Mouse (Mus musculus): ENCODE results near the gene Nsmce3. TPM values are rescaled to one million over a fixed set of nuclear protein-coding genes. Genes with fewer than 3 reads are reported as not detected.

Gene Nsmce3
- polyA plus RNA-seq, 1 experiment from 2014 or later = 12.5 TPM

DNA sequence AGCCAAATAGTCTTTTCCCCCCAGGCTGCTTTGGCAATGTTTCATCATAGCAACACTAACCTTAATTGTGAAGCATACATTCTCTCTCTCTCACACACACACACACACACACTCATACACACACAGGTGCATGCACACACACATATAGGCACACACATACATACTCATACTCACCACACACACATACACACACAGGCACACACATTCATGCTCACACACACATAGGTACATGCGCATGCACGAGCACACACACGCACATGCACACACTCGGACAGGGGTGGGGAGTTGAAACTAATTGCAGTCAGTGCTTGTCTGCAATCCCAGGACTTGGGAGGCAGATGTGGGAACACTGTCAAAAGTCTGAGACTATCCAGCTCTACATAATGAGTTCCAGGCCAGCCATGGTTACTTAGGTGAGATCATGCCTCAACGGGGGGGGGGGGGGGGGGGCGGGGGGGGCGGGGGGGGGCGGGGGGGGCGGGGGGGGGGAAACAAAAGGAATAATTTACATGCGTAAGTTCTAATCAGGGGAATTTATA, 17.3 kb downstream of the Nsmce3 start:
- H3K27ac ChIP-seq (replicated peaks) = no peak overlapping the region
- H3K4me1 ChIP-seq = no peaks in the 10 kb centered on the region
- H3K27me3 ChIP-seq (ENCODE audit: low read depth, poor library complexity, severe bottlenecking) = no peaks in the 10 kb centered on the region
- H3K4me3 ChIP-seq = no peak overlapping the region
- no peaks in the 10 kb centered on the region for H3K9me3 ChIP-seq (replicated peaks)
- no peaks in the 10 kb centered on the region for H3K36me3 ChIP-seq
- no peak for DNase-seq (ENCODE audit: low spot score)
- WGBS = 69% methylated on average over 7 of the region's 10 CpGs

DNA sequence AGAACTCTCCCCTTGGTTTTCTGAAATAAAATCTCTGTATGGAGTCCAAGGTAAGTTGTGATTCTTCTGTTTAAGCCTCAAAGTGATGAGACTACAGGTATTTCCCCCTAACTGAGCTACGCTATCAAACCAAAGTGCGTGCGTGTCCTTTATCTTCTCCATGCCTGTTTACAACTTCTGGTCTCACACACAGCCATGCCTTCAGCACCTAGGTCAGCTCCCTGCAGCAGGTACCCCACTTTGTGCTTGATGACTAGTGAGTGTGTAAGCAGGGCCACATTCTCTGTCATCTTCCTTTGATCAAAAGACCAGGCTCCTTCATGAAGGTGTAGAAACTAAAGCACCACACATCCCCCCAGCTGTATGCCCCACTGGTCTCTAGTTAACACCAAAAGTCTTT, 22.0 kb downstream of the Nsmce3 start:
- 58% methylated on average over 3 of the region's 3 CpGs for WGBS
- H3K27ac ChIP-seq (replicated peaks) = no peak overlapping the region
- no peak for DNase-seq (ENCODE audit: low spot score)
- H3K27me3 ChIP-seq (ENCODE audit: low read depth, poor library complexity, severe bottlenecking) = no peaks in the 10 kb centered on the region
- H3K4me3 ChIP-seq = no peak overlapping the region
- no peaks in the 10 kb centered on the region for H3K9me3 ChIP-seq (replicated peaks)
- no peaks in the 10 kb centered on the region for H3K4me1 ChIP-seq
- no peaks in the 10 kb centered on the region for H3K36me3 ChIP-seq

DNA sequence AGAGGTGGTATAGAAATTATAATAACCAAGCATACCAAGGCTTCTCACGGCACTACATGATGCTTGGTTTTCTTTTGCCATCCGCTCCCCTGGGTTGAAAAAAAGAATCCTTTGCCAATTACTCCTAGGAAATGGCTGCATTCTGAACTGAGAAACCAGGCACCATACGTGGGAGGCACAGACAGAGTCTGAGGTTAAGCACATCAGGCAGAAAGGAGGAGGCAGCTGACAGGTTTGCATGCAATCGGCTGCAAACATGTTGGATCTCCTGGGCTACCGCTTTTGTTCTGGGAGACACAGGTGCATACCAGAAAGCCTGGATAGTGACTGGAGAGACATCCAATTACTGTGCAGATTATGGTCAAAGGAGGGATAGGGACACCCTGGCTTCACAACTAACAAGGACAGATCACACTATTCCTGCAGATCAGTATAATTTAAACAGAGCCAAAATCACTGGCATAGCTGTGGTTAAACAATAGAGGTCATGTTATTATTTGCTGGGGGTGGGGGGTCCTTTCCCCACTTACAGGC, 25.4 kb downstream of the Nsmce3 start:
- H3K36me3 ChIP-seq = no peaks in the 10 kb centered on the region
- no peaks in the 10 kb centered on the region for H3K9me3 ChIP-seq (replicated peaks)
- no peak for DNase-seq (ENCODE audit: low spot score)
- WGBS = 84% methylated on average over 5 of the region's 5 CpGs
- no peaks in the 10 kb centered on the region; the same call in 1 of the 2 replicates for H3K4me1 ChIP-seq
- H3K27ac ChIP-seq (replicated peaks) = no peak overlapping the region
- no peaks in the 10 kb centered on the region for H3K27me3 ChIP-seq (ENCODE audit: low read depth, poor library complexity, severe bottlenecking)
- H3K4me3 ChIP-seq = no peak overlapping the region

DNA sequence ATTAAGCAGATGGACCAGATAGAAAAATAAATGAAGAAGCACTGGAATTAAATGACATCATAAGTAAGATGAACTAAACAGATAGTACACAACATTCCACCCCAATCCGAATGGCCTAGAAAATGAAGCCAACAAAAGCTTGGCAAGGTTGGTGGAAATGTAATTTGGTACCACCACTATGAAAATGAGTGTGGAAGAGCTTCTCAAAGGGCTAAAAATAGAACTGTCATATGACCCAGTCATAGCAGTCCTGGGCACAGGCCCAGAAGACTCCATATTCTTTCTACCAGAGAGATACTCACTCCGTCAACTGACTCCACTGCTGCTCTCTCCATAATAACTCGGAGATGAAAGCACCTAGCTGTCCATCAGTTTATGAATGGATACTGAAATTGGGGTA, 26.7 kb downstream of the Nsmce3 start:
- DNase-seq (ENCODE audit: low spot score) = no peak
- Histone ChIP-seq H3K4me1 (peaks cover 10% of the 10 kb centered on the region), H3K27me3 (ENCODE audit: low read depth, poor library complexity, severe bottlenecking) (no peaks in the 10 kb centered on the region), H3K4me3 (no peak overlapping the region), H3K36me3 (no peaks in the 10 kb centered on the region), H3K27ac (replicated peaks) (no peak overlapping the region), H3K9me3 (replicated peaks) (no peaks in the 10 kb centered on the region)
- 91% methylated on average over 3 of the region's 3 CpGs for WGBS

DNA sequence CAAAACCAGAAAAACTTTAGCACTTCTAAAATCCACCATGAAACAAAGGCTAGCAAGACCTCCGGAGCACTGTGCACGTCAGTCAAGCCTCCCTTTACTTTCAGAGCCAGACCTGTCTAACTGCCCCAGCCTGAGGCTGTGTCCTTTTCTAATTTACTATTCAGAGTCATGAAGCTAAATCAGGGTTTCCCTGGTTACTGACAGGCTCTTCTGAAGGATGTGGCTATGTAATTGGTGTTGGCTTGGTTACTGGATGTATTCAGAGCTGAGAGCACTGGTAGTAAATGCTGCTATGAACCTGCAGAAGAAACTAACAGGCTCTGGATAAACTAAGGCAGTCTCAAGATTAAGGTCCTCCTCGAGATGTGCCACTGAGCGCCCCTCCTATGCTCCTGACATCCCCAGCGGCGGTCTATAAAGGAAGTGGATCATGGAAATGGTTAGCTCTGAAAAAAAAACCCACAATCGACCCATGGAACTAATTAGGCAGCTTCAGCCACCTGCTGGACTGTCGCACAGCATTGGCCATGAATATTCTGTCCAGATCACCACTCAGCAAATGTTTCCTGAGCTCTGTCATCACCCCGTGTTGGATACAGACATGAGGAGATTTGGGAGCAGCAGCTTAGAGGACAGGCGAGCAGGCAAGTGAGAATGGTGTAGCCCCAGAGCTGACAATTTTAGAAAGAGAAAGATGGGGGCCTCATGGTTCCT, 31.7 kb downstream of the Nsmce3 start:
- Histone ChIP-seq H3K27me3 (ENCODE audit: low read depth, poor library complexity, severe bottlenecking) (no peaks in the 10 kb centered on the region), H3K9me3 (replicated peaks) (no peaks in the 10 kb centered on the region), H3K27ac (replicated peaks) (peak overlapping the region; percentile 77), H3K4me1 (peaks cover 29% of the 10 kb centered on the region), H3K4me3 (peak overlapping the region; percentile 16; the same call in 1 of the 2 replicates), H3K36me3 (no peaks in the 10 kb centered on the region)
- 45% methylated on average over 10 of the region's 10 CpGs for WGBS
- peak; percentile 39 for DNase-seq (ENCODE audit: low spot score)

DNA sequence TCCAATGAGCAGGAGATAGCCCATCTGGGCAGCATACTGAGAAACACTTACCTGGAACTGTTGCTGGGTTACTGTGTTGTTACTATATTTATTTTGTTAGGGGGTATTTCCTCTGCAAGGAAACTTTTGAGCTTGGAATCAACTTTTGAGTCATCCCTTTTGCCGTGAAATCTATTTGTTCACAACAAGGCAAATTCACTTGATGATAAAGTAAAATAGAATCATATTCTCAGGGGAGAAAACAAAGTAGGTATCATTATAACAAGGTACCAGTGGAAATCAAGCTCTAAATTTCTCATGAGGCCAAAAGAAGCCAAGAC, 32.3 kb downstream of the Nsmce3 start:
- peak overlapping the region; percentile 84 for H3K27ac ChIP-seq (replicated peaks)
- no peaks in the 10 kb centered on the region for H3K36me3 ChIP-seq
- H3K27me3 ChIP-seq (ENCODE audit: low read depth, poor library complexity, severe bottlenecking) = no peaks in the 10 kb centered on the region
- H3K9me3 ChIP-seq (replicated peaks) = no peaks in the 10 kb centered on the region
- peak overlapping the region; percentile 54 for H3K4me3 ChIP-seq
- DNase-seq (ENCODE audit: low spot score) = no peak
- 79% methylated on average over 1 of the region's 1 CpGs for WGBS
- H3K4me1 ChIP-seq = peaks cover 29% of the 10 kb centered on the region

DNA sequence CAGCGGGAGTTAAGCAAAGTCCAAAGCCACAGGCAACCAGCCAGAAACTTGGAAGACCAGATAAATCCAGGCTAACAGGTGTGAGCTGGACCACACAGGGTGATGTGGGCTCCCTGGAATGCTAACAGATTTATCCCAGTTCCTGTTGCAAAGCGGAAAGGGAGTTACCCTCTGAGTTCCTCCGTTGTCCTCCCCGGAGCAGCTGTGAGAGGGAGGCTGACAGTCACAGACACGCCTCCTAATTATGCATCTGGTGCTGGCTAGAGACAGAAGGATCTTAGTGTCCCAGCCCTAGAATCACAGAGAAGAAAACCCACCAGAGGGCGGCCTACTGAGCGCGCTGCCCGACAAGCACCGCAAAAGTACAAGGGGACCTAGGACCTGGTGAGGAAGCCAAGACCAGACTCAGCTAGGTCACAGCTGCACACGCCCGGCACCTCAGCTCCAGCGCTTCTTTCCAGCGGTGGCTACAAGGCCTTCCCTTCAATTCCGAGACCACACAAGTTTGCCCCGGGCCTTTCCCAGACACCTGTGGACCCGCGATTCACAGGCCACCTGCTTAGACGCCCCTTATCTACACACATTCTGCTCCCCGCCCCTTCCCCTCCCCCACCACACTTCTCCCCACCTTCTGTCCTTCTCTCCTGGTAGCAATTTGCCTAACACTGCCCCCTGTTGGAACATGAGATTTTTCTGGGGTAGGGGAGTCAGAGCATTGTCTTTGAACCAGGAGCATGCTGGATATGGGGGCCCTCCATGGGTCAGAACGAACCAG, 32.8 kb downstream of the Nsmce3 start:
- Histone ChIP-seq H3K4me3 (peak overlapping the region; percentile 54), H3K9me3 (replicated peaks) (no peaks in the 10 kb centered on the region), H3K27me3 (ENCODE audit: low read depth, poor library complexity, severe bottlenecking) (no peaks in the 10 kb centered on the region), H3K4me1 (peaks cover 29% of the 10 kb centered on the region), H3K27ac (replicated peaks) (peak overlapping the region; percentile 84), H3K36me3 (no peaks in the 10 kb centered on the region)
- 2% methylated on average over 21 of the region's 21 CpGs for WGBS
- DNase-seq (ENCODE audit: low spot score) = peak; percentile 74

DNA sequence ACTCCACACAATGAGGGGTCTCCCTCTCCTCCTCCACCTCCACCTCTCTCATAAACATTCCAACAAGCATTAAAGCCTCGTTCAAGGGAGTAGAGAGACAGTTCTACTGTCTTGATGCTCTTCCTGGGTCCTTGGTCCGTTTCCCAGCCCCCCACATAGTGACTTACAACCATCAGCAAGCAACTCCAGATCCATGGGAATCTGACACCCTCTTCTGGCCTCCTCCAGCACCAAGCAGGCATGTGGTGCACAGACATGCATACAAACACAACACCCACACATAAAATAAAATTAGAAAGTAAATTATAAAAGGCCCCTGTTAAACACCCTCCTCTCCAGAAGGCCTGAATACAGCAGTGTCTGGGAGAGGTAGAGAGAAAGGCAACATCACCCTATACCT, 33.5 kb downstream of the Nsmce3 start:
- Histone ChIP-seq H3K9me3 (replicated peaks) (no peaks in the 10 kb centered on the region), H3K4me3 (peak overlapping the region; percentile 54; the same call in 1 of the 2 replicates), H3K4me1 (peaks cover 29% of the 10 kb centered on the region), H3K27ac (replicated peaks) (peak overlapping the region; percentile 84; the same call in 1 of the 2 replicates), H3K27me3 (ENCODE audit: low read depth, poor library complexity, severe bottlenecking) (no peaks in the 10 kb centered on the region), H3K36me3 (no peaks in the 10 kb centered on the region)
- WGBS = 58% methylated on average over 2 of the region's 2 CpGs
- DNase-seq (ENCODE audit: low spot score) = no peak

DNA sequence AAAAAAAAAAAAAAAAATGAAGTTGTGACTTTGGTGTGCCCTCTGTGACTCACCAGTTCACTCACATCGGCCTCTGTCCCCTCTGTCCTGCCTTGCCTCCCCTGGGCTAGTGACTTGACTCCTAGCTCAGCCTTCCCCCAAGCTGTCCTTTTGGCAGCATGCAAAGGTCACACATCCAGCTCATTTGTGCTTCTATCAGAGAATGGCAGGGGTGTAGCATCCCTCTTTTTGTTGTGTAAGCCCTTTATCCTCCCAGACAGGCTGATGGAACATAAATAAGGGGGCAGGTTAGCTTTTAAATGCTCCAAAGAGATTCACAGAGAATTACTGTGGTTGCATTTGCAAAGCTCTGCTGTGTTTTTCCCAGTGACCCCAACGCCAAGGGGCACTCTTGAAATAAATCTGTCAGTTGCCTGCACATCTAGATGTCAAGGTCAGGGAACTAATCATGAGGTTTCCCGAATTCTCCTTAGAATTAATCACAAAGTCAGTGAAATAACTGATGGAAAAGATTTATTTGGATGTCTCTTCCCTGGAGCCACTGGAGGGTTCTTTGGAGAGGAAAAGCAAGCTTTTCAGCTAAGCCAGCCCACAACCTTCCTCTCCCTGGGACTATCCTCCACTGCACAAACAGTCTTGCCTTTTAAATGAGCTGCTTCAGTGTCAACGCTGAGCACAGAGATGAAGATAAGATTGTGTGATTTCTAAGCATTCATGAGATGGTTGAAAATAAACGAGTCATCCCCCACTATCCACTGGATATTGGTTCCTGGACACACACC, 42.4 kb downstream of the Nsmce3 start:
- no peak overlapping the region for H3K4me3 ChIP-seq
- WGBS = 48% methylated on average over 5 of the region's 5 CpGs
- no peak for DNase-seq (ENCODE audit: low spot score)
- H3K9me3 ChIP-seq (replicated peaks) = no peaks in the 10 kb centered on the region
- H3K27ac ChIP-seq (replicated peaks) = no peak overlapping the region
- no peaks in the 10 kb centered on the region for H3K27me3 ChIP-seq (ENCODE audit: low read depth, poor library complexity, severe bottlenecking)
- H3K36me3 ChIP-seq = no peaks in the 10 kb centered on the region
- peaks cover 13% of the 10 kb centered on the region for H3K4me1 ChIP-seq

DNA sequence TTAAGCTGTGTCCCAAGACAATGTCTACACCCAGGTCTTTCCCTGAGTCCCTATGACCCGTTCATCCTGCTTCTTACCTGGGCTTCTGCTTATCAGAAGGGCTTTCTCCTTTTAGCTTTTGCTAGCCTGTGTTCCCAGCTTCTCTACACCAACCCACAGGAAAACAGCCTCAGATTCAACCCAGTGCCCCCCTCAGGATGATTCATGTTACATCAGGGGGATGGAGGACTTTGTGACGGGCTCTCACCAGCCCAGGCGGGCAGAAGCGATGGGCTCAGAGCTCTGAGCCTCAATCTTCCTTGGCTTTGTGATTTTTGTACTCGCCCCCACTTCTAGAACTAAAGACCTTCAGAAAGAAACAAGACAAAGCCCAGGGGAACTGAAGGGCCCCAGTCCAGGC, 51.7 kb downstream of the Nsmce3 start:
- no peak for DNase-seq (ENCODE audit: low spot score)

DNA sequence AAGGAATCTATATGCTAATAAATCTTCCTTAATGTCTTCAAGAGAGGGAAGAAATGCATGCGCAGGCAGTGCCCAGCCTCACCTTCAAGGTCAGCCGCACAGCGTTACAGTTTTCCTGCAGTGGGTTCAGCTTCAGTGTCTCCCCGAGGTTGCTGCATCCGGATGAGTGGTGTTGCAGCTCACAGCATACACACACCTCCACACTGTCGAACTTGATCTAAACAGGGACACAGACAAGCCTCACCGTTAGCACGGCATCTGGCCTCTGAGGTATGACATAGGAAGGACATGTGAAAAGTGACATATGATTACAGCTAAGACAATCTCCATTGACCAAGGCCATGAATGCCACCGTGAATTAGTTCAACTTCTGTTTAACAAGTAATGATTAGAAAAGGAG, 53.1 kb downstream of the Nsmce3 start:
- H3K36me3 ChIP-seq = no peaks in the 10 kb centered on the region
- H3K27ac ChIP-seq (replicated peaks) = no peak overlapping the region
- WGBS = 92% methylated on average over 9 of the region's 9 CpGs
- H3K4me3 ChIP-seq = no peak overlapping the region
- no peaks in the 10 kb centered on the region for H3K4me1 ChIP-seq
- no peaks in the 10 kb centered on the region for H3K27me3 ChIP-seq (ENCODE audit: low read depth, poor library complexity, severe bottlenecking)
- no peaks in the 10 kb centered on the region for H3K9me3 ChIP-seq (replicated peaks)
- DNase-seq (ENCODE audit: low spot score) = no peak

More for the DNA sequence above, 51.7 kb downstream of the Nsmce3 start:
- no peaks in the 10 kb centered on the region for H3K4me1 ChIP-seq
- H3K4me3 ChIP-seq = no peak overlapping the region
- H3K36me3 ChIP-seq = no peaks in the 10 kb centered on the region
- H3K9me3 ChIP-seq (replicated peaks) = no peaks in the 10 kb centered on the region
- H3K27me3 ChIP-seq (ENCODE audit: low read depth, poor library complexity, severe bottlenecking) = no peaks in the 10 kb centered on the region
- H3K27ac ChIP-seq (replicated peaks) = no peak overlapping the region
- 84% methylated on average over 5 of the region's 5 CpGs for WGBS

Measured in midbrain, embryonic 10.5 days (tissue).